Mouse (Mus musculus): Measurements from ENCODE around the gene Dnajb2. TPM values are rescaled to one million over a fixed set of nuclear protein-coding genes. Genes with fewer than 3 reads are reported as not detected.

The Dnajb2 gene
- total RNA-seq, 2 experiments from 2014 or later: 69.6 to 82.8 TPM

GRCm38 (mm10) chr1:75292476-75293330 is 56.5 kb downstream of the Dnajb2 start:
- Histone ChIP-seq H3K4me3 (no peak overlapping the region), H3K27ac (no peak overlapping the region)
- no peak for TF ChIP-seq CTCF (conservative IDR thresholded peaks at IDR 0.05)
- no peak for DNase-seq (ENCODE audit: low spot score in 2 of 2)

GRCm38 (mm10) chr1:75293331-75293701 is 57.1 kb downstream of the Dnajb2 start:
- TF ChIP-seq CTCF (conservative IDR thresholded peaks at IDR 0.05): no peak
- no peak overlapping the region for H3K4me3 ChIP-seq
- H3K27ac ChIP-seq: no peak overlapping the region
- no peak for DNase-seq (ENCODE audit: low spot score in 2 of 2)

DNA sequence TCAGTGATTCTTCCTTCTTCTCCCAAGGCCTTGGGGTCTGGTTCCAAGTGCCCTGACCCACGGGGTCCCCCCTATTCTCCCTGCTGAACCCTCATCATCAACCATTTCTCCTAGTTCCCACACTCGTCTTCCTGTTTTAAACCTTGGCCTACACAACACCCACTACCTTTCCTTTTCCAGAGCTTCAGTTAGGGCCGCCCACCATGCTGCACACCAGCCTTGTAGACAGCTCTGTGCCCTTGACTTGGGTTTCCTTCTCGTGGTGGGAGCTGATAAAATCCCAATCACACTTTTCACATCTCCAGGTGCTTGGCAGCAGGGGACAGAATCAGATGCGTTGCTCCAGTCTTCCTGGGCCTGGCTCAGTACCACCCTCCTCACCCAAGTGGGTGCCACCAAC is 58.1 kb downstream of the Dnajb2 start:
- no peak overlapping the region for H3K27ac ChIP-seq
- TF ChIP-seq CTCF (conservative IDR thresholded peaks at IDR 0.05): no peak
- no peak overlapping the region for H3K4me3 ChIP-seq
- no peak for DNase-seq (ENCODE audit: low spot score in 2 of 2)

Small RNA genes lying within 50 kb of the gene (microRNA-seq; reads per million reads assigned to microRNA genes)
- 0 reads per million in 2 experiments for gene Gm27943

Other genes with a start within 250 kb of the Dnajb2 start
- gene Nhej1, start 111.2 kb upstream of the Dnajb2 start, total RNA-seq (2021): 1 to 10 TPM; 1.9 to 2.0 TPM
- under 1 TPM in 1 of 2 experiments, not detected in 1; 0.23 TPM for gene Slc23a3, start 102.5 kb upstream of the Dnajb2 start, total RNA-seq (2021)
- 10 to 100 TPM; 31.2 to 32.0 TPM for gene Cnppd1, start 93.7 kb upstream of the Dnajb2 start, total RNA-seq (2021)
- gene Retreg2, start 93.6 kb upstream of the Dnajb2 start, total RNA-seq (2021): 100 to 1,000 TPM; 178 to 179 TPM
- gene Zfand2b, start 67.8 kb upstream of the Dnajb2 start, total RNA-seq (2021): 10 to 100 TPM; 31.9 to 41.8 TPM
- 10 to 100 TPM; 26.9 to 31.4 TPM for gene Abcb6, start 56.0 kb upstream of the Dnajb2 start, total RNA-seq (2021)
- gene Ankzf1, start 44.3 kb upstream of the Dnajb2 start, total RNA-seq (2021): 10 to 100 TPM; 28.4 to 30.4 TPM
- 100 to 1,000 TPM; 106 to 113 TPM for gene Atg9a, start 44.2 kb upstream of the Dnajb2 start, total RNA-seq (2021)
- gene Glb1l, start 25.6 kb upstream of the Dnajb2 start, total RNA-seq (2021): 10 to 100 TPM; 16.9 to 17.7 TPM
- 10 to 100 TPM; 88.6 to 93.7 TPM for gene Stk16, start 25.6 kb upstream of the Dnajb2 start, total RNA-seq (2021)
- gene Tuba4a, start 16.5 kb upstream of the Dnajb2 start, total RNA-seq (2021): 100 to 1,000 TPM; 533 to 543 TPM
- gene A630095N17Rik, start 4.3 kb upstream of the Dnajb2 start, total RNA-seq (2021): not detected
- 100 to 1,000 TPM; 395 to 416 TPM for gene Ptprn, start 28.1 kb downstream of the Dnajb2 start, total RNA-seq (2021)
- gene Resp18, start 42.0 kb downstream of the Dnajb2 start, total RNA-seq (2021): 100 to 1,000 TPM in 1 of 2 experiments, 10 to 100 TPM in 1; 82.5 to 106 TPM
- 10 to 100 TPM; 49.1 to 50.0 TPM for gene Dnpep, start 81.6 kb downstream of the Dnajb2 start, total RNA-seq (2021)
- under 1 TPM; 0.88 to 1.00 TPM for gene Des, start 123.9 kb downstream of the Dnajb2 start, total RNA-seq (2021)
- gene Speg, start 138.9 kb downstream of the Dnajb2 start, total RNA-seq (2021): 100 to 1,000 TPM; 168 to 179 TPM
- 10 to 100 TPM; 72.9 to 76.0 TPM for gene Gmppa, start 199.5 kb downstream of the Dnajb2 start, total RNA-seq (2021)
- gene Asic4, start 214.0 kb downstream of the Dnajb2 start, total RNA-seq (2021): 1 to 10 TPM; 5.5 to 7.1 TPM
- gene Chpf, start 242.9 kb downstream of the Dnajb2 start, total RNA-seq (2021): 10 to 100 TPM; 80.5 to 86.6 TPM
- gene Tmem198, start 243.1 kb downstream of the Dnajb2 start, total RNA-seq (2021): 10 to 100 TPM; 64.0 to 65.4 TPM

Measured in layer of hippocampus, adult 2 months (tissue).